Mouse (Mus musculus) intestine, embryonic 16.5 days (tissue): ENCODE measurements around the gene Apobr. TPM values are rescaled to one million over a fixed set of nuclear protein-coding genes. Genes with fewer than 3 reads are reported as not detected.

ENCODE experiments used
- ATAC-seq: fragments of 200-750 bp; cut with Nextera tagmentation; 2 replicates; pipeline ENCODE4 v1.8.0; 2017; ENCODE audit warnings: moderate TSS enrichment, moderate library complexity
- H3K27ac ChIP-seq: fragments of 300-500 bp; sonication (generic); 2 replicates; pipeline ENCODE4 v1.5.1; 2014; ENCODE audit warnings: mild to moderate bottlenecking, low read length
- H3K27me3 ChIP-seq: fragments of 300-500 bp; sonication (generic); replicated peaks from 2 replicates; pipeline ENCODE4 v1.6.1; 2014; ENCODE audit warnings: low read length, control low read depth, mixed read lengths; ENCODE audit not compliant: control insufficient read depth, insufficient read depth
- H3K36me3 ChIP-seq: fragments of 300-500 bp; sonication (generic); 2 replicates; pipeline ENCODE4 v1.6.1; 2014; ENCODE audit warnings: low read length, control low read depth; ENCODE audit not compliant: control insufficient read depth, insufficient read depth
- H3K4me1 ChIP-seq: fragments of 300-500 bp; sonication (generic); 2 replicates; pipeline ENCODE4 v1.6.1; 2014; ENCODE audit warnings: low read length, control low read depth, mixed read lengths; ENCODE audit not compliant: control insufficient read depth, insufficient read depth
- H3K4me2 ChIP-seq: fragments of 300-500 bp; sonication (generic); 2 replicates; pipeline ENCODE4 v1.6.1; 2014; ENCODE audit warnings: low read depth, low read length, control low read depth
- H3K4me3 ChIP-seq: fragments of 300-500 bp; sonication (generic); 2 replicates; pipeline ENCODE4 v1.5.1; 2014; ENCODE audit warnings: mild to moderate bottlenecking, low read length
- H3K9ac ChIP-seq: fragments of 300-500 bp; sonication (generic); 2 replicates; pipeline ENCODE4 v1.6.1; 2014; ENCODE audit warnings: low read depth, low read length
- H3K9me3 ChIP-seq: fragments of 300-500 bp; sonication (generic); 2 replicates; pipeline ENCODE4 v1.6.1; 2016; ENCODE audit warnings: low read length, control low read depth; ENCODE audit not compliant: control insufficient read depth
- WGBS: fragments of 180-500 bp; shearing (Covaris S2); extraction: QIAGEN DNeasy Blood & Tissue Kit; methylation state at CpG from one replicate; pipeline ENCODE4 v1.1.7; 2014; 5-methylcytosine and 5-hydroxymethylcytosine counted together
- polyA plus RNA-seq: library from polyadenylated mRNA; unstranded; fragments of >200 nt; fragmentation: Nextera tagmentation; extraction: Ambion mirVana; gene quantifications from 2 replicates; pipeline ENCODE4 v1.2.1, GENCODE M21; 2015

The Apobr gene
- polyA plus RNA-seq, 1 experiment from 2014 or later = 1.5 TPM

DNA sequence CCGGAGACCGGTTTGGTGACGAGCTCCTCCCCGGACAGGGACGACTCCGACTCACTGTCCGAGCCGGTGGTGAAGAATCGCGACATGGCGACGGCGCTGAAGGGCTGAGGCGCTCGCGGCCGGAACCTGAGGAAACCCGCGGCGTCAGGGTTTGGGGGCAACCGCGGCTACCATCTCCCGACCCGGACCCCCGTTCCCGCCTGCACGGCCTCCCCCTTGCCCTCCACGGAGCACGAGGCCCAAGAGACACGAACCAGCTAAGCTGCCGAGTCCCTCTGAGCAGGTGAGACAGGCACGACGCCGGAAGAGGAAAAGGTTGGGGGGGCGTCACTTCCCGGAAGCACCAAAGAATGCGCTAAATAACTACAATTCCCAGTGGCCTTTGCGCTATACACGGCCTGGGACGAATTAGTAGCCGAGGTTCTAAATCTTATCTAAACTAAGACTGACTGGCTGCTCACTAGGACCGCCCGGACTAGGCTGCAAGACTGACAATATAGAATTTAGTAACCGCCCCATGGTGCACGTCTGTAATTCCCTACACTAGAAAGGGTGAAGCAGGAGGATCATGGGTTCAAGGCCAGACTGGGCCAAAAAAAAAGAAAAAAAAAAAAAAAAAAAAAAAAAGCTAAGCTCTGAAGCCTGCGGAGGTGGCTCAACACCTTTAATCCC lies 18.5 kb upstream of the Apobr start, which contains the start of gene Eif3c:
TSS of gene Eif3c (minus strand) at position 318 of the 672 bp plus-strand sequence.
- ATAC-seq = peak; percentile 98
- WGBS = under 1% methylated on average over 46 of the region's 46 CpGs
- H3K36me3 ChIP-seq = peaks cover 21% of the 10 kb centered on the region

GRCm38 (mm10) chr7:126576946-126577345 lies 7.8 kb upstream of the Apobr start:
- no peaks in the 10 kb centered on the region for H3K4me1 ChIP-seq
- H3K27me3 ChIP-seq = no peaks in the 10 kb centered on the region
- no peak for ATAC-seq
- no peak overlapping the region for H3K9ac ChIP-seq
- 64% methylated on average over 8 of the region's 8 CpGs for WGBS
- H3K27ac ChIP-seq = no peak overlapping the region
- no peak overlapping the region for H3K4me2 ChIP-seq
- H3K36me3 ChIP-seq = peaks cover 5% of the 10 kb centered on the region; the same call in 1 of the 2 replicates
- H3K4me3 ChIP-seq = no peak overlapping the region
- H3K9me3 ChIP-seq = no peaks in the 10 kb centered on the region

More for the DNA sequence above, 18.5 kb upstream of the Apobr start, which contains the start of gene Eif3c:
- Histone ChIP-seq H3K27ac (peak within 1 kb of the TSS; percentile 85), H3K27me3 (no peaks in the 10 kb centered on the region), H3K9ac (peak within 1 kb of the TSS; percentile 93), H3K4me1 (no peaks in the 10 kb centered on the region; the same call in 1 of the 2 replicates), H3K4me3 (peak within 1 kb of the TSS; percentile 96), H3K9me3 (no peaks in the 10 kb centered on the region), H3K4me2 (peak within 1 kb of the TSS; percentile 56)

DNA sequence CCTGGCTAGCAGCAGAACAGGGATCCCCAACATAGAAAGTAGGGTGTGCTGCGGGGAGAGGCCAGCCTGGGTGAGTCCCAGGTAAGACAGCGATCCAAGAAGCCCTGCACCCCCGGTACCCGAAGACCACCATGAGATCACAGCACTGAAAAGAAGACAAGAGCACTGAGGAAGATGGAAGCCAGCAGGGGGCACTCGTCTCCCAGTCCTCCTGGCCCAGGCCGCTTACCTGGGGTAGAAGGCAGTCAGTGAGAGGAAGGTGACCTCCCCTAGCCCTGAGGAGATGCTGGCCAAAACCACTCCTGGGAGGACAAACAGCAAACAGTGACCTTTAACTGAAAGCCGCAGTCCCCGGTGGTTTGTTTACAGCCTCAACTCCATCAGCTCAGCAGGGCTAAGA lies 5.6 kb upstream of the Apobr start:
- no peak for ATAC-seq
- 51% methylated on average over 8 of the region's 8 CpGs for WGBS
- no peak overlapping the region for H3K9ac ChIP-seq
- no peaks in the 10 kb centered on the region for H3K27me3 ChIP-seq
- H3K36me3 ChIP-seq = peaks cover 5% of the 10 kb centered on the region; the same call in 1 of the 2 replicates
- H3K9me3 ChIP-seq = no peaks in the 10 kb centered on the region
- H3K4me3 ChIP-seq = no peak overlapping the region
- no peak overlapping the region for H3K4me2 ChIP-seq
- H3K4me1 ChIP-seq = peaks cover 4% of the 10 kb centered on the region
- H3K27ac ChIP-seq = no peak overlapping the region

DNA sequence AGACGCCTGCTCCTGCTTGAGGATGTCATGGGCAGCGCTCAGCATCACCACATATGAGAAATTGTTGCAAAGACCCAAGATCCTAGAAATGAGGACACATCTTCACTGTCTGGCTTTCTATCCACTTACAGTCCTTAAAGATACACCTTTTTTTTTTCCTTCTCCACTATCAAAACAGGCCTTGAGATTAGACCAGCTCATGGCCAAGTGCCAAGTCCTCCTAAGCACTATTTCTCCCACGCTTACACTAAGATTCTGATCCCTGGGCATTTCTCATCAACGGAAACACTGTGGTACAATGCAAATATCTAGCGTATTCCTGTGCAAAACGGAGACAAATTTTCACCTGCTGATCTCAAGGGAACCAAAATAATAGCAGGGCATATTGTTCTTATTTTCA lies 3.1 kb upstream of the Apobr start:
- Histone ChIP-seq H3K27me3 (no peaks in the 10 kb centered on the region), H3K27ac (0 out of 2 replicates have a peak overlapping the region, but pooled peaks have one; percentile 10), H3K4me3 (no peak overlapping the region), H3K9me3 (no peaks in the 10 kb centered on the region), H3K4me1 (peaks cover 4% of the 10 kb centered on the region), H3K36me3 (peaks cover 5% of the 10 kb centered on the region; the same call in 1 of the 2 replicates), H3K9ac (no peak overlapping the region), H3K4me2 (no peak overlapping the region)
- ATAC-seq = no peak
- 78% methylated on average over 6 of the region's 6 CpGs for WGBS

GRCm38 (mm10) chr7:126582759-126583158 lies 2.0 kb upstream of the Apobr start:
- H3K4me1 ChIP-seq = peaks cover 4% of the 10 kb centered on the region
- 2% methylated on average over 20 of the region's 20 CpGs for WGBS

GRCm38 (mm10) chr7:126583251-126583709 lies 1.5 kb upstream of the Apobr start:
- no peaks in the 10 kb centered on the region for H3K9me3 ChIP-seq
- peak overlapping the region; percentile 76 for H3K4me2 ChIP-seq
- peak overlapping the region; percentile 71 for H3K9ac ChIP-seq
- peak; percentile 89 for ATAC-seq
- WGBS = under 1% methylated on average over 22 of the region's 22 CpGs
- peaks cover 7% of the 10 kb centered on the region for H3K4me1 ChIP-seq
- H3K4me3 ChIP-seq = peak overlapping the region; percentile 63
- peak overlapping the region; percentile 84 for H3K27ac ChIP-seq
- H3K27me3 ChIP-seq = no peaks in the 10 kb centered on the region
- no peaks in the 10 kb centered on the region for H3K36me3 ChIP-seq

More at GRCm38 (mm10) chr7:126582759-126583158, 2.0 kb upstream of the Apobr start:
- H3K9ac ChIP-seq = peak overlapping the region; percentile 71
- no peaks in the 10 kb centered on the region for H3K27me3 ChIP-seq
- no peaks in the 10 kb centered on the region for H3K36me3 ChIP-seq
- peak; percentile 76 for ATAC-seq
- peak overlapping the region; percentile 63 for H3K4me3 ChIP-seq
- no peaks in the 10 kb centered on the region for H3K9me3 ChIP-seq
- H3K27ac ChIP-seq = 0 out of 2 replicates have a peak overlapping the region, but pooled peaks have one; percentile 28
- H3K4me2 ChIP-seq = peak overlapping the region; percentile 76

GRCm38 (mm10) chr7:126583761-126584160 lies 981 bp upstream of the Apobr start:
- 52% methylated on average over 6 of the region's 6 CpGs for WGBS
- no peak for ATAC-seq
- H3K9ac ChIP-seq = peak overlapping the region; percentile 71

GRCm38 (mm10) chr7:126585717-126586116 lies 975 bp downstream of the Apobr start, which contains the start of gene Cln3:
Gene Cln3, minus strand, starts transcription at chr7:126585817.
- H3K4me3 ChIP-seq = no peak within 1 kb of the TSS
- no peak for ATAC-seq
- no peaks in the 10 kb centered on the region for H3K36me3 ChIP-seq
- 74% methylated on average over 6 of the region's 6 CpGs for WGBS
- no peaks in the 10 kb centered on the region for H3K9me3 ChIP-seq
- no peak within 1 kb of the TSS for H3K27ac ChIP-seq
- H3K4me2 ChIP-seq = no peak within 1 kb of the TSS
- no peaks in the 10 kb centered on the region for H3K27me3 ChIP-seq
- H3K4me1 ChIP-seq = peaks cover 7% of the 10 kb centered on the region
- H3K9ac ChIP-seq = no peak within 1 kb of the TSS; the same call in 1 of the 2 replicates

More at GRCm38 (mm10) chr7:126583761-126584160, 981 bp upstream of the Apobr start:
- Histone ChIP-seq H3K27me3 (no peaks in the 10 kb centered on the region), H3K27ac (peak overlapping the region; percentile 84; the same call in 1 of the 2 replicates), H3K36me3 (no peaks in the 10 kb centered on the region), H3K4me1 (peaks cover 7% of the 10 kb centered on the region), H3K4me2 (peak overlapping the region; percentile 76), H3K4me3 (peak overlapping the region; percentile 63), H3K9me3 (no peaks in the 10 kb centered on the region)

- no peak overlapping the region for H3K4me3 ChIP-seq
- H3K9me3 ChIP-seq = no peaks in the 10 kb centered on the region
- 49% methylated on average over 8 of the region's 8 CpGs for whole genome bisulfite sequencing
- no peak overlapping the region for H3K4me2 ChIP-seq
- no peak for ATAC-seq
- H3K4me1 ChIP-seq = peaks cover 7% of the 10 kb centered on the region
- H3K27ac ChIP-seq = no peak overlapping the region
- no peaks in the 10 kb centered on the region for H3K27me3 ChIP-seq
- no peak overlapping the region; the same call in 1 of the 2 replicates for H3K9ac ChIP-seq
- no peaks in the 10 kb centered on the region for H3K36me3 ChIP-seq
Measured at GRCm38 (mm10) chr7:126586839-126587238, 2.1 kb downstream of the Apobr start.
